In genomic region chr4:51597850-51598249, GRCm38 (mm10) we compare ENCODE assay signal across 25 mouse cellular contexts.
DNase-seq lines count a peak whose midpoint lies in the region; ATAC-seq and TF ChIP-seq lines count a peak whose summit lies in the region.
"Had no signal": no experiment of that assay in that cellular context is flagged by ENCODE, and none has a peak within 500 bp of the region (broad histone marks: within the 10 kb centered on the region; RNA-seq: fewer than 3 reads in every experiment).

No protein-coding gene starts in this region.

- peak; percentile 36; the same call in 1 of the 2 replicates for ATAC-seq in forebrain, postnatal 0 days
- no peak for ATAC-seq in forebrain, embryonic 11.5 days (replicated peaks; ENCODE audit: low FRiP score)
- ATAC-seq: activated CD4-positive, CD25-positive, alpha-beta regulatory T cell, adult 4 months; CD4-positive, CD25-positive, alpha-beta regulatory T cell, adult 4 months; forebrain, embryonic 13.5 days; forebrain, embryonic 15.5 days; Patski had no signal

- no peaks in the 10 kb centered on the region for H3K9me3 ChIP-seq in forebrain, postnatal 0 days (ENCODE audit: low read length)
- H3K9me3 ChIP-seq in forebrain, embryonic 11.5 days (ENCODE audit: control insufficient read depth, low read length), result no peaks in the 10 kb centered on the region
- H3K9me3 ChIP-seq: embryonic facial prominence, embryonic 10.5 days; embryonic facial prominence, embryonic 12.5 days; forebrain, embryonic 10.5 days; forebrain, embryonic 13.5 days; forebrain, embryonic 15.5 days; G1E had no signal

- no peak overlapping the region for H3K4me3 ChIP-seq in forebrain, postnatal 0 days (ENCODE audit: low read depth, low read length)
- no peak overlapping the region for H3K4me3 ChIP-seq in forebrain, embryonic 11.5 days (ENCODE audit: low read depth, low read length)
- H3K4me3 ChIP-seq: embryonic facial prominence, embryonic 10.5 days; embryonic facial prominence, embryonic 12.5 days; forebrain, embryonic 10.5 days; forebrain, embryonic 13.5 days; forebrain, embryonic 15.5 days had no signal

- H3K4me2 ChIP-seq in forebrain, postnatal 0 days (ENCODE audit: low read depth), result no peak overlapping the region
- H3K4me2 ChIP-seq in forebrain, embryonic 11.5 days (ENCODE audit: low read depth, low read length, severe bottlenecking), result no peak overlapping the region
- H3K4me2 ChIP-seq: embryonic facial prominence, embryonic 12.5 days; forebrain, embryonic 13.5 days; forebrain, embryonic 15.5 days had no signal

- 77% methylated on average over 3 of the region's 3 CpGs for WGBS in forebrain, postnatal 0 days
- 81% methylated on average over 3 of the region's 3 CpGs for WGBS in forebrain, embryonic 11.5 days

- DNase-seq in forebrain, postnatal 0 days, result no peak
- DNase-seq in forebrain, embryonic 11.5 days (ENCODE audit: low spot score), result no peak
- peak; percentile 4 for DNase-seq in right cerebral cortex, adult 18-20 months
- no peak for DNase-seq in right cerebral cortex, postnatal 14 days
- no peak for DNase-seq in embryo, embryonic 10 days (ENCODE audit: low spot score)
- DNase-seq: adrenal gland, adult 8-10 months; adrenal gland, postnatal 14 days; adrenal gland, postnatal 36 days; B cell, adult 2 months; cerebellum, adult 11 months; cerebellum, adult 18-20 months; cerebellum, adult 8-10 months; cerebellum, adult 9-11 months; cerebellum, postnatal 14 days; cerebellum, postnatal 36 days had no signal

- no peak overlapping the region for H3K27ac ChIP-seq in forebrain, postnatal 0 days (ENCODE audit: low read depth, low read length)
- H3K27ac ChIP-seq in forebrain, embryonic 11.5 days (ENCODE audit: low read depth, low read length), result no peak overlapping the region
- H3K27ac ChIP-seq: embryonic facial prominence, embryonic 10.5 days; embryonic facial prominence, embryonic 12.5 days; forebrain, embryonic 10.5 days; forebrain, embryonic 13.5 days; forebrain, embryonic 15.5 days had no signal

- H3K36me3 ChIP-seq in forebrain, postnatal 0 days (ENCODE audit: insufficient read depth), result no peaks in the 10 kb centered on the region
- H3K36me3 ChIP-seq in forebrain, embryonic 11.5 days (ENCODE audit: control insufficient read depth, insufficient read depth, low read length), result no peaks in the 10 kb centered on the region
- H3K36me3 ChIP-seq: embryonic facial prominence, embryonic 10.5 days; embryonic facial prominence, embryonic 12.5 days; forebrain, embryonic 10.5 days; forebrain, embryonic 15.5 days; G1E had no signal

- H3K4me1 ChIP-seq in forebrain, postnatal 0 days (ENCODE audit: insufficient read depth), result no peaks in the 10 kb centered on the region
- H3K4me1 ChIP-seq in forebrain, embryonic 11.5 days (replicated peaks; ENCODE audit: control insufficient read depth, insufficient read depth, low read length), result no peaks in the 10 kb centered on the region
- H3K4me1 ChIP-seq: embryonic facial prominence, embryonic 10.5 days; embryonic facial prominence, embryonic 12.5 days; forebrain, embryonic 10.5 days; forebrain, embryonic 13.5 days; forebrain, embryonic 15.5 days had no signal

- no peaks in the 10 kb centered on the region for H3K27me3 ChIP-seq in forebrain, postnatal 0 days (ENCODE audit: insufficient read depth, low read length)
- no peaks in the 10 kb centered on the region for H3K27me3 ChIP-seq in forebrain, embryonic 11.5 days (ENCODE audit: control insufficient read depth, insufficient read depth, low read length)
- H3K27me3 ChIP-seq: CH12.LX; embryonic facial prominence, embryonic 12.5 days; forebrain, embryonic 13.5 days; forebrain, embryonic 15.5 days; Patski had no signal

- H3K9ac ChIP-seq in forebrain, postnatal 0 days, result no peak overlapping the region
- H3K9ac ChIP-seq in forebrain, embryonic 11.5 days (ENCODE audit: low read length), result no peak overlapping the region
- H3K9ac ChIP-seq: embryonic facial prominence, embryonic 12.5 days; forebrain, embryonic 13.5 days; forebrain, embryonic 15.5 days had no signal

- no peak for TF ChIP-seq CTCF in forebrain, postnatal 0 days (IDR thresholded peaks at IDR 0.05; ENCODE audit: low read depth)
